Mouse (Mus musculus): Measurements from ENCODE around the gene Galr2. TPM values are rescaled to one million over a fixed set of nuclear protein-coding genes. Genes with fewer than 3 reads are reported as not detected.
A peak's percentile ranks its signal among the peaks of the same experiment; 100 is the strongest.
"Not testable (repeated sequence)": the region's sequence is repeated elsewhere in the genome, so short reads cannot be mapped to it uniquely, and the experiment has no call there.

Gene Galr2
- total RNA-seq, 2 experiments from 2014 or later, result not detected

DNA sequence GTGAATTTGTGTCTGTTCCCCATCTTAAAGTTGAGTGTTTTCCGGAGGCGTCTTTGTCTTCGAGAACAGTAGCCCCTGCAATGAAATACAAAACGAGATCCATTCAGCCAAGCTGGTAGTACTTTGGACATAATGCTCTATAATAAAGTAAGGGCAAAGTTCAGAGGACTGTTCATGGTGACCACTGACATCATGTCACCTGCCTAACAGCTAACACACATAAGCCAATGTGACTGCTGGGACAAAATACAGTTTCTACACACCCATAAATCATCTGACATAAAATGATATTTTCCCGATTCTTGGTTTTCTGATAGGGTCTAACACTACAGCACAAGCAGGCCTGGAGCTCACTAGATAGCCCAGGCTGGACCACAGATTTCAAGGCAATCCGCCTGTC is 12.4 kb upstream of the Galr2 start:
- ATAC-seq (replicated peaks; ENCODE audit: poor library complexity), result no peak

DNA sequence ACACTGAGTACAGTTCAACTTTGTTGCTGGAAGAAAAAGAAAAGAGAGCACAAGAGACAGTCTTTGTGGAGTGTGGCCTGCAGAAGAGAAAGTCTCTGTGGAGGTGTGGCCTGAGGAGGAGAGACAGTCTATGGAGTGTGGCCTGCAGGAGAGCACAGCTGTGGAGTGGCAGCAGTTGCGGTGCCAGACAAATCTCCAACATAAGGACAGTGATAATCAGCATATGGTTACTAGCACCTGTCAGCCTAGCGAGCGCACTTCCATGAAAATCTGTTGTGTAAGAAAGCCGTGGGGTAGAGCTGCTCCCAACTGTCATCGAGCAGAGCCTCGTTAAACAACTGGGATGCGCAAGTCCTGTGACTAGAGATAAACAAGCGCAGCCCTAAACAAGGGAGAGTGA is 11.2 kb upstream of the Galr2 start:
- no peak for ATAC-seq (replicated peaks; ENCODE audit: poor library complexity)

DNA sequence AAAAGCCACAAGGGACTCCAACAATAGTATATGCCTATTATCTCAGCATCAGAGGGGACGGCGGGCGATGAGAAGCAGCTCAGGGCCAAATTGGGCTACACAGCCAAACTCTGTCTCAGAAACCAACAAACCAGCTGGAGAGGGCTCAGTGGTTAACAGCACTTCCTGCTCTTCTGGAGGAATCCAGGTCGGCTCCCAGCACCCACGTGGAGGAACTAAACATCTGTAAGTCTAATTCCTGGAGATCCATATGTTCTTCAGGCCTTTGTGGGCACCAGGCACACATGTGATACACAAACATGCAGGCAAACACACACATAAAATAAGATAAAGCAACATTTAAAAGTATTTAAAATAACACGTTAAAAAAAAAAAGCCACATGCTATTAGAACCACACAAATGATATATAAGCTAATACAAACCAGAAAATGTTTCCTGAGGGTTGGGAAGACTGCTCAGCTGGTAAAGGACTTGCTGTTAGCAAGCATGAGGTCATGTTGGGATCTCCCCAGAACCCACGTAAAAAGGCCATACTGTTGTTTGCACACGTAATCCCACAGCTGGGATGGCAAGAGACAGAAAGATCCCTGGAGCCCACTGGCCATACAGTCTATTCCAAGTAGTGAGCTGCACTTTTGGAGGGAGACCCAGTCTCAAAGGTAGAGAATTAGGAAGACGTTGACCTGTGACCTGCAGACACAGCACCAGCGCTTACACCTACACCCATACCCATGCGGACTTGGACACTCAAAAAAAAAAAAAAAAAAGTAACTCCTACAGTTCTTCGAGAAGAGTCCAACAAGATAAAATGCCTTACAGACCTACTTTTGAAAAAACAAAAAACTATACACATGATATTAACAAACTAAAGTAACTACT is 7.9 kb upstream of the Galr2 start:
- 0 out of 2 replicates have a peak, but pooled peaks have one; percentile 7 for ATAC-seq (replicated peaks; ENCODE audit: poor library complexity)

DNA sequence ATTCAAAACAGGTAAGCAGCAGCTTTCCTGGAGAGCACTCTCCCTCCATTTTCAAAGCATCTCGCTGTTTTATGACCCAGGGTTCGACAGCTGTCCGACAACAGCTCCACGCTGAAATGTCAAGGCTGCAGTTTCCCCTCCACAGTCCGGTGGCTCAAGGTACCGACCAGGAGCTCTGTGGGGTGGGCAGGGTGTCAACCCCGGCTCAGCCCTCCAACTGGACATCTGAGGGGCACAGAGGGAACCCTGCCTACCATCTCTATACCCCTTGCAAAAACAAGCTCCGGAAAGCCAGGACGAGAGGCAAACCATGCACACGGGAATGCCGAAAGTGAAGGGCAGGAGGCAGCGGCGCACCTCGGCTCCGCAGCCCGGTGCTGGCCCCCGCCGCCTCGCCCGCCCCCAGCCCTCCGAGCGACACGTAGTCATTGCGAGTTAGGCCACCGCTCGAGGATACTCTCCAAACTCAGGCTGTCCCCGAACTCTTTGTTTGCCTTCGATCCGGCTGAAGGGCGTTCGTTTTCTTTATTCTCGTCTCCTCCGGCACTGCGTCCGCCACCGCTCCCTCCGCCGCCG is 7.2 kb upstream of the Galr2 start:
- peak; percentile 44 for ATAC-seq (replicated peaks; ENCODE audit: poor library complexity)

DNA sequence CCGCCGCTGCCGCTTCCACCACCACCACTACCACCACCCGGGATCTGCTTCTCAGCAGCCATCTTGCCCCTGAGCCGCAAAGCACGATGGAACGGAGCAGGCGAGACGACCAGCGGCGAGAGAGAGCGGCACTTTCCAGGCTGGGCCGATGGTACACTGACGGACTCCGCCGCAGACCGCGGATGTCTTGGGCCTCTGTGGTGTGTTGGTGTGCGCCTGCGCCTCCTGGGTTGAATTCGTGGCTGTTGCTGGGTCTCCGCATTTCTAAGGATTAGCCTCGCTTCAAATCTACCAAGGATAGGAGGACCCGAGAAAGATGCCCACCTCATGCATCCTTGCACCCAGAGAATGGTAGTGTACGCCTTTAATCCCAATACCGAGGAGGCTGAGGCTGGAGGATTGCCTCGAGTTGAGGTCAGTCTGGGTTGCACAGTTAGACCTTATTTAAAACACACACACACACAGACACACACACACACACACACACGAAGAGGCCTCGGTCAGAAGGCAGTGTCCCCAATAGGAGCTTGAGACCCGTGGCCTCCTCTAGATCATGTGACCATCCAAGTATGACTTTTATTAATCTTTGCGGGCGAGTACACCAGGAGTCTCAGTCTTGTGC is 6.6 kb upstream of the Galr2 start, which contains the start of gene Srp68:
Gene Srp68 (minus strand): TSS at position 173 of the 622 bp plus-strand sequence.
- peak; percentile 97 for ATAC-seq (replicated peaks; ENCODE audit: poor library complexity)

DNA sequence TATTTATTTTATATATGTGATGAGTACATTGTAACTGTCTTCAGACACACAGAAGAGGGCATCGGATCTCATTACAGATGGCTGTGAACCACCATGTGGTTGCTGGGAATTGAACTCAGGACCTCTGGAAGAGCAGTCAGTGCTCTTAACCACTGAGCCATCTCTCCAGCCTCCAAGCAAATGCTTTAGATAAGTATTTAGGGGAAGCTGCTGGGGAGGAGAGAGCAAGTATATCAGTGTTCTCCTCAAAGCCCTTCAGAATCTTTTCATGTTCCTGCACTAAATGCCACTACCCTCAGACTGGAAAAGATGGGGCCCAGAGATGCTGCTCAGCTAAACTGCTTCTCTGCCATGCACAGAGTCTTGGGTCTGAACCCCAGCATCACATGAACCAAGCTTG is 3.6 kb upstream of the Galr2 start:
- not testable (repeated sequence) for ATAC-seq (replicated peaks; ENCODE audit: poor library complexity)

DNA sequence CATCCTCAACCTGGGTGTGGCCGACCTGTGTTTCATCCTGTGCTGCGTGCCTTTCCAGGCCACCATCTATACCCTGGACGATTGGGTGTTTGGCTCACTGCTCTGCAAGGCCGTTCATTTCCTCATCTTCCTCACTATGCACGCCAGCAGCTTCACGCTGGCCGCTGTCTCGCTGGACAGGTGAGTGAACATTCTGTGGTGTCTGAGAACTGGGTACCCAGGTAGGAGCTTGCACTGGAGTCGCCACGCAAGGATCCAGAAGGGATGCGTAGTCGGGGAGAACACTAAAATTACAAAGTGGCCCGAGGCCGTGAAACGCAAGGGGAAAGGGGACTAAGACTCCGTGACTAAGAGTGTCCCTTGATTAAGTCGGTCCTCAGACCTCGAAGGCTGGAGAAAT is 932 bp downstream of the Galr2 start:
- 0 out of 2 replicates have a peak, but pooled peaks have one; percentile 4 for ATAC-seq (replicated peaks; ENCODE audit: poor library complexity)

DNA sequence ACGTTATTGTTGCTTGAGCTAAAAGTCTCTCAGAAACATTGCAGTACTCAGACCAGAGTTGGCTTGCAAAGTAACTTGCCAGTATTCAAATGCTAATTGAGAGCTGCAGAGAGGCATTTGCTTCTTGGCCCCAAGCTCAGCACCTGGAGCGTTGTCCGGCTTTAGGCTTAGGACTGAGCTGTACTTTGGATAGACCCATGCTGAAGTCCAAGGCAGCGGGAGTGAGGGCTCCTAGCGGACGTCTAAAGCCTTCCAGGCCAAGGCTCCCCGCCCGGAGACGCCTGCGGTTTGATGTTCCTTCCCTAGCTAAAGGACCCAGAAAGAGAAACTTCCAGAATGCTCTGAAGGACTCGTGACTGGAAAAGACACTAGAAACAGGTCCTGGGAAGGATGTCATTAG is 1.4 kb downstream of the Galr2 start:
- peak; percentile 40 for ATAC-seq (replicated peaks; ENCODE audit: poor library complexity)

DNA sequence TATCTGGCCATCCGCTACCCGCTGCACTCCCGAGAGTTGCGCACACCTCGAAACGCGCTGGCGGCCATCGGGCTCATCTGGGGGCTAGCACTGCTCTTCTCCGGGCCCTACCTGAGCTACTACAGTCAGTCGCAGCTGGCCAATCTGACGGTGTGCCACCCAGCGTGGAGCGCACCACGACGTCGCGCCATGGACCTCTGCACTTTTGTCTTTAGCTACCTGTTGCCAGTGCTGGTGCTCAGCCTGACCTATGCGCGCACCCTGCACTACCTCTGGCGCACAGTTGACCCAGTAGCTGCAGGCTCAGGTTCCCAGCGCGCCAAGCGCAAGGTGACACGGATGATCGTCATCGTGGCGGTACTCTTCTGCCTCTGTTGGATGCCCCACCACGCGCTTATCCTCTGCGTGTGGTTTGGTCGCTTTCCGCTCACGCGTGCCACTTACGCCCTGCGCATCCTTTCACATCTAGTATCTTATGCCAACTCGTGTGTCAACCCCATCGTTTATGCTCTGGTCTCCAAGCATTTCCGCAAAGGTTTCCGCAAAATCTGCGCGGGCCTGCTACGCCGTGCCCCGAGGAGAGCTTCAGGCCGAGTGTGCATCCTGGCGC is 2.3 kb downstream of the Galr2 start:
- ATAC-seq (replicated peaks; ENCODE audit: poor library complexity), result no peak

DNA sequence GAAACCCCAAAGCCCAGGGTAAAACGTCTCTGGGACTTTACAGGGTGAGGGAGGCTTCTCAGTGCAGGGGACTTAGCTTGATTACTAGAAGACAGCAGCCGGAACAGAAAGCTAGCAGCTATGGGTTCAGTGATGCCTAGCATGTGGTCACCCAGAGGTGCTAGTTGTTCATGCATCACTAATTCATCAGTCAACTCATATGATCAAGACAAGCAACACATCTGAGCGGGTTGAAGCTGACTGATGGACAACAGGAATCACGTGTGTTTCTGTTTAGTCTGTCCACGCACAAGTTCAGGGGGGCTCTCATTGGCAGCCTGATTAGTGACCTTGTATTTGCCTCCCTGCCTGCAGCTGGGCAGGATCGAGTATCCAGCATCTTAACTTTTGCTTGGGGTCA is 3.2 kb downstream of the Galr2 start:
- no peak for ATAC-seq (replicated peaks; ENCODE audit: poor library complexity)

DNA sequence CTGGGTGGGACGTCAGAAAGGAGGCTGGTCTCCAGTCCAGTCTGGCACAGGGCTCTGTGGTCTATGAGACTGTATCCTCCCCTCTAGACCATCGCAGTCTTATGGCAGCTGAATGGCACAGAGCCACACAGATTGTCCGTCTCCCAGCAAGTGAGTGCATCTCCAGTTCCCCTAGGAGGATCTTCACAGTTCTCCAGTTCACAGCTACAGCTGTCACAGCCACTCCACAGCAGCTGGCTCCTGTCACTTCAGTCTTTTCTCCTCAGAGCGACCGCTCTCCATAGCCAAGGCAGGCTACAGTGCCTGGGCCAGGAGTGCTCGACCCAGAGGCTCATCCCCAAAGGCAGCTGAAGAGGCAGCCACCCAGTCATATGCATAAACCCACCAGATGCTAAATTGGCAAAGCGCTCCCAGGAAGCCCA is 5.0 kb downstream of the Galr2 start:
- ATAC-seq (replicated peaks; ENCODE audit: poor library complexity), result no peak

DNA sequence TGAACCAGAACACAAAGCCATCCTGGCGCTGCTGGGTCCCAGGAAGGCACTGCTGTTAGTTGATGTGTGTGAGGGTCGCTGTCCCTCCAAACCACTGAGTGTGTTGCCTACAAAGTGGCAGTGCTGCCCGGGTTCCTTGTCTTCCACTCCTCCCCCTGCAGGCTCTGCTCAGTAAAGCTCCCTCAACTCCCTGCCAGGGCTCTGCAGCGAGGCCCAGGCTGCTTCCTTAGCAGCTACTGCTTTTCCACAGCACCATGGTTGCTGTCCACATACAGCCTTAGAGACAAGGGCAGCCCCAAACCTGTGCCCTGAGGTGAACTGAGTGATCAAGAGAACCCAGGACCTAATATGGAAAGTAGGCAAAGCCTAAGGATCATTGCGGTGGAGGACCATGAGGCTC is 6.6 kb downstream of the Galr2 start:
- ATAC-seq (replicated peaks; ENCODE audit: poor library complexity), result no peak

DNA sequence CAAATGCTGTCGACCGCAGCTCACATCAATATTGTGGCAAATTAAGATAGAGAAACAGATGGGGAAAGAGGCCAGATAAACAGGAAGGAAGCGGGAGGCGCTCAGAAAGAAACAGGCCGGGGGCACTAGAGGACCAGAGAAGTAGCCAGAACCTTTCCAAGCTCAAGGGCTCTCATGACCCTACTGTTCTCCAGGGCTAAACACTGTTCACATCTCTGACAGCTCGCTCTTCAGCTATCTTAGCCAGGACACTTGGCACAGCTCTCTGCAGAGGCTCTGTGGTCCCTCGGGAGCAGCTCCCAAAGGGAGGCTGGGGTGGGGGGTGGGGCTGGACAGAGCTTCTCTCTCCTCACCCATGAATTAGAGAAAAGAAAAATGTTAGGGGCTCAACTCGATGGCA is 9.8 kb downstream of the Galr2 start:
- ATAC-seq (replicated peaks; ENCODE audit: poor library complexity), result no peak

DNA sequence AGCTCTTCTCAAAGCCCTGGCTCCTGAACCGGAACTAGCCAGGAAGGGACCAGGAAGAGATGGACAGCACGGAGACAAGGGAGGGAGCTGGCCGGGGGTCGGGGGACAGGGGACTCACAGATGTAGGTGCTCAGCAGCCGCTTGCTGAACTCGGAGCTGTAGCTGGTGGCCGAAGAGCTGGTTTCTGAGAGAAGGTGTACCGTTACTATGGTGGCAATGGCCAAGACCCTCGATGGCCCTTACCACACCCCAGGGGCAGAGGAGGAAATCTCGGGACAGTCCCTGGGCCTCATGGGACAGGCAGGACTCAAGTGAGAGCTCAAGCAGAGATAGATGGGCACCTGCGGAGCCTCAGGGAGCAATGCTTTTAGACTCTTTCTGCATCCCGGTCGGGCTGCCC is 11.7 kb downstream of the Galr2 start:
- ATAC-seq (replicated peaks; ENCODE audit: poor library complexity), result no peak

DNA sequence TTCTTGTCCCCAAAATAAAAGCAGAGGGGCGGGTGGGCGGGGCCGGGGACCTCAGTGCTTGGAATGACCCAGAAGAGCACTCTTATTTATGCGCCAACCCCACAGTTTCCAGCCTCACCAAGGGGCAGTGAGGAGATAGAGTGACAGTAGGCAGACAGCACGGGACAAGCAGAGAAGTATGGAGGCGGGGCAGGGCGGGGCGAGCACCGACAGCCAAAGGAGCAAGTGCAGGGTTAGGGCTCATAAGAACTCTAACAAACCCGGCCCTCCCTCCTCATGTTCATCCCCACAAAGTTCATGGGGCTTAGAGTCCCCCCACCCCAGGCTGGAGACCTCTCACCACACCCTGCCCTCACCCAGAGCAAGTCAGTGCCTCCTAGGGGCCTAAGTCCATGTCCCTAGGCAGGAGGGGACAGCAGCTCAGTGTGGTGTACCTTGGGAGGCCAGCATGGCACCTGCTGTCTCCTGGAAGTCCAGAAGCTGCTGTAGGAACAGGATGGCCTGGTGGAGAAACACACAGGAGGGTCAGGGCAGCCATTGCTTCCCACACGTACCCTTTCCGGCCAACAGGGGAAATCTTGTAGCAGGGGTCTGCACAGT is 12.9 kb downstream of the Galr2 start:
- 0 out of 2 replicates have a peak, but pooled peaks have one; percentile 29 for ATAC-seq (replicated peaks; ENCODE audit: poor library complexity)

DNA sequence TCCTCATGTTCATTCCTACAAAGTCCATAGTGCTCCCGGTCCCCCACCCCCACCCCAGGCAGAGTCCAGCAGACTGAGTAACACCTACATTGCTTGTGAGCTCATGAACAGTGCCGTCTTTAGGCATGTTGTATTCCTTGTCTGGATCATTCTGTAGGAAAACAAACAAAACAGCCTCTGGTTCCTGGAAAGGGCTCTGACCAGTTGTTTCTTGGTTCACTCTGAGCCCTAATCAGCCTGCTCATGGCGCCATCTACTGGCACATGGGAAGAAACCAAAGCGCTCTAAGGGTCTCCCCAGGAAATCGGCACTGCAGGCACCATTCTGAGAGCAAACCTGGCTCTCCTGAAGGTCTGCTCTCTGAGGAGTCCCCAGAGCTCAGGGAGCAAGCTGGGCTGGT is 13.6 kb downstream of the Galr2 start:
- peak; percentile 78 for ATAC-seq (replicated peaks; ENCODE audit: poor library complexity)

DNA sequence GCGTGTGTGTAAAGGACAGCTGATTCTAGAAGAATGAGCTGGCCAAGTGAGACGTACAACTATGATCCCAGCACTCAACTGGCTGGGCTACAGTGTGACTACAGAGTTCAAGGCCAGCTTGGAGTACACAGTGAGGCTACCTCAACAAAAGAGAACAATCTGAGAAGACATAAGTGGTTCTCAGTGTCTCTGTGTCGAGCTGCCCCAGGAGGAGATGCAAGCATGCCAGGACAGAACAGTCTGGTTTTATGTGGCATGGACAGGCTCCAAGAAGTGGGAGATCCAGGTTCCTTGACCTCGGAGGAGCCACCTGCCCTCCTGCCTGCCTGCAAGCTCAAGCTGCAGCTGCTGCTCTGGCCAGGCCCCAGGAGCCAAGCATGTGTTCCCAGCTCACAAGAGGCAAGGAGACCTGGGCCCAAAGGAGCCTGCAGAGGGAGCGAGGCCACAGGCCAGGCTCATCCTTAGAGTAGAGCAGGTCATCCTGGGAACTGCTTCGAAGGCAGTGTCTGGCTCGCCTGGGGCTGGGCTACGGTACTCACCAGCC is 15.5 kb downstream of the Galr2 start:
- ATAC-seq (replicated peaks; ENCODE audit: poor library complexity), result no peak

DNA sequence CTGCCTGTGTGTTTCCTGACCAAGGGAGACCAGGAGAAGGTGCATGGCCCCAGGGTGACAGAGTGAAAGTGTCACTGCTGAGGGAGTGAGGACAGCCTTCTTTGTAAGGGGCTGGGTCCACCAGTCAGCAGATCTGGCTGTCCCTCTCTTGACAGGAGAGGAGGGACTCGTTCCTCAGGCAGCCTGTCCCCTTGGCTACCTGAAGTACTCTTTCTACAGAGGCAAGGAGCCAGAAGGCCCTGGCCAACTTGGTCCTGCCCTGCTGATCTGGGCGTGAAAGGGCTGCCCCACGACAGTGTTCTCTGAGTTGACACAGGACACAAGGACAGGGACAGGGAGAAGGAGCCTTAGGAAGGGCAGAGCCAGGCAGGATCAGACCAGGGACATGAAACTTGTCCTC is 16.3 kb downstream of the Galr2 start:
- ATAC-seq (replicated peaks; ENCODE audit: poor library complexity), result no peak

DNA sequence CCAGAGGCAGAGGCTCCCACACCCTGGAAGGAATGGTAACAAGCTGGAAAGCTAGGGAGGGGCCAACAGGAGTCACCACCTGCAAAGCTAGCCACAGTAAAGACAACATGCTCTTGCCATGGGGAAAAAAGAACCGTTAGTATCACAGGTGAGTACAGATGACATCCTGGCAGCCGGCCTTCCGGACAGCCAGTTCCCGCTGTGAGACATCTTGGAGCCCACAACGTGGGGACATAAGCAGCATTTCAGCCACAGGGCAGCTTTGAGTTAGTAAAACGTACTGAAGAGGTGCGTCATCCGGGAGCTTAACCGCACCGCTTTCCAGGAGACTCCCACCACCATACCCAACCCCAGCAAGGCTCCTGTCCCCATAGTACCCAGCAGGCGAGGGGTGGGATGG is 17.5 kb downstream of the Galr2 start:
- ATAC-seq (replicated peaks; ENCODE audit: poor library complexity), result no peak

DNA sequence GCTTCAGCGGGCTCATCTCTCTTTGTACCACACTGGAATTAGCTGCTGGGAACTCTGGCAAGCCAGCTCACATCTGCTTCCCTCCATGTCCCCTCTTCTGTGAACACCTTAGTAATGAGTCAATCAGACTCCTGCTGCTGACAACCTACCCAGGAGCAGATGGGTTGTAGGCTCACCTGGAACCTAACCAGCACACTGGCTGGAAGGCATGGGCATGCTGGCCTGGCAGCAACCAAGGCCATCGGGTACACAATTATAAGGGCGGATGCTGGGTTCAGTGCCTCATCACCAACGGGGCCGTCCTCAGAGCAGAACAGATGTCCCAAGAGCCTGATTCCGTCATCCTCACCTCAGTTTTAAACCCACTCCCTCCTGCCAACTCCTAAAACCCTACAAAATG is 17.9 kb downstream of the Galr2 start:
- ATAC-seq (replicated peaks; ENCODE audit: poor library complexity), result no peak

DNA sequence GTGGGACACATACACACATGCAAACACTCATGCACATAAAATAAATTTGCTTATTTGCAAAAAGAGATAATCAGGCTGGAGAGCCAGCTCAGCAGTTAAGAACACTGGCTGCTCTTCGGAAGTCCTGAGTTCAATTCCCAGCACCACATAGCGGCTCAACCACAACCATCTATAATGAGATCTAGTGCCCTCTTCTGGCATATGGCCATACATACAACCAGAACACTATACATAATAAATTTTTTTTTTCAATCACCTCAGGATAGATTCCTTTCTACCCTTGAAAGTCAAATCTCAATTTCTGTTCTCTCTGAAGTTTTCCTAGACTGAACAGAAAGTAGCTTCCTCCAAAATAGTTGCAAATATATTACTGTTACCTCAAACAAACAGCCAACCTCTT is 24.7 kb downstream of the Galr2 start:
- no peak for ATAC-seq (replicated peaks; ENCODE audit: poor library complexity)
